Mouse (Mus musculus): ENCODE data around the gene Dnajc17. TPM values are rescaled to one million over a fixed set of nuclear protein-coding genes. Genes with fewer than 3 reads are reported as not detected.

Dnajc17 gene
- polyA plus RNA-seq (2014; fragmentation: Illumina TruSeq; extraction: RNeasy Lipid Tissue Mini Kit (QIAGEN cat#74804); ENCODE audit: low read depth, low replicate concordance), result 0.79 TPM

GRCm38 (mm10) chr2:119208344-119209175 is at the start of gene Dnajc17, which contains the start of gene Zfyve19:
TSS of gene Dnajc17 (minus strand) at chr2:119208795.
TSS of gene Zfyve19 (plus strand) at chr2:119208617.

GRCm38 (mm10) chr2:119237210-119237870 is 28.7 kb upstream of the Dnajc17 start, which contains the start of gene Spint1:
TSS of gene Spint1 (plus strand) at chr2:119237362.

GRCm38 (mm10) chr2:119229775-119230704 is 21.4 kb upstream of the Dnajc17 start, which contains the start of gene Ppp1r14d:
TSS of gene Ppp1r14d (minus strand) at chr2:119229906.

GRCm38 (mm10) chr2:119173991-119174651 is 34.5 kb downstream of the Dnajc17 start, which contains the start of gene Gm14137:
TSS of gene Gm14137 (plus strand) at chr2:119174509.

DNA sequence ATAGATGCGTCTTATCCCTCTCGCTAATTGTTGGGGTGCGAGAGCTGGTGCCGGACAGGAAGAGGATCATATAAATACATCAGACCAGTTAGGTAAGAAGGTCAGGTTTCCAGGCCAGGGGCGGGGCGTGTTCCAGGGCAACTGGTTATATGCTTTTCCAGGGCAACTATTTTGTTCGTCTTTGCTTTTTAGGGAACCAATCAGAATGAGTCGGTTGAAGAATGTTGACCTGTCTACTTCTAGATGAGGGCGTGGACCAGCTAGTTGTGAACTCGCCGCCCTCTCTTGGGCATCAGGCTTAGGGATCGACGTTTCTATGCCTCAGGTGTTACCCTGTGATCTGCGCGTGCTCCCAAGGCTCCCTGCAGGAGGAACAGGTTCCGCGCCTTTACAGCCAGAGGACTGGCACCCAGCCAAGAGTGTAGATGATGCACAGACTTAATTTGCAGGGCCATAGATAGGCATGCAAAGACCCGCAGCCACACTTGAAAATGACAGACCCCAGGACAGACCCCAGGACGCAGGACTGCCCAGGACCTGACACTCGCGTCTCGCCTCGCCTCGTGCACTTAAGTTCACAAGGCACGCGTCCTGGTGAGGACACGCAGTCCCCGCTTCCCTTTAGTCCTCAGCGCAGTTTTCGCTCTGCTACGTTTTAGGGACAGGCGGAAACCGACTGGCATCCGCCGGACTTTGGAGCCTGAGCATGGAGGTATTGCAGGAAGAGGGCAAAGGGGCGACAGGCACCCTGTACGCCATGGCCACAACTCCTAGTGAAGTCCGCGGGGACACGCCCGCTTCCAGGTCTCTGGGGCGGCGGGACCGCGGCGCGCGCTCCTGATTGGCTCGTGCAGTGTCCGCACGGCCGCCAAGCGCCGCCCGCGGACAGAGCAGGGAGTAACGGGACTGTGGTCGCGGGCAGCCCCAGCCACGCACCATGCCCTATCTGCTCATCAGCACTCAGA is 41.4 kb downstream of the Dnajc17 start, which contains the start of gene Gchfr:
TSS of gene Gchfr (plus strand) at position 873 of the 965 bp plus-strand sequence.

GRCm38 (mm10) chr2:119156681-119157572 is 51.7 kb downstream of the Dnajc17 start, which contains the start of gene Rmdn3:
TSS of gene Rmdn3 (minus strand) at chr2:119157034.

Other genes starting within 250 kb of the Dnajc17 start
- 36.6 TPM for gene Ccdc32, start 179.4 kb downstream of the Dnajc17 start, polyA plus RNA-seq (2014; fragmentation: Illumina TruSeq; extraction: RNeasy Lipid Tissue Mini Kit (QIAGEN cat#74804); ENCODE audit: low read depth, low replicate concordance)
- 4.1 TPM for gene Rpusd2, start 174.0 kb downstream of the Dnajc17 start, polyA plus RNA-seq (2014; fragmentation: Illumina TruSeq; extraction: RNeasy Lipid Tissue Mini Kit (QIAGEN cat#74804); ENCODE audit: low read depth, low replicate concordance)
- 9.7 TPM for gene Knl1, start 161.7 kb downstream of the Dnajc17 start, polyA plus RNA-seq (2014; fragmentation: Illumina TruSeq; extraction: RNeasy Lipid Tissue Mini Kit (QIAGEN cat#74804); ENCODE audit: low read depth, low replicate concordance)
- 8.2 TPM for gene Rad51, start 96.0 kb downstream of the Dnajc17 start, polyA plus RNA-seq (2014; fragmentation: Illumina TruSeq; extraction: RNeasy Lipid Tissue Mini Kit (QIAGEN cat#74804); ENCODE audit: low read depth, low replicate concordance)
- 47.9 TPM for gene Rmdn3, start 51.8 kb downstream of the Dnajc17 start, polyA plus RNA-seq (2014; fragmentation: Illumina TruSeq; extraction: RNeasy Lipid Tissue Mini Kit (QIAGEN cat#74804); ENCODE audit: low read depth, low replicate concordance)
- not detected for gene Gchfr, start 41.0 kb downstream of the Dnajc17 start, polyA plus RNA-seq (2014; fragmentation: Illumina TruSeq; extraction: RNeasy Lipid Tissue Mini Kit (QIAGEN cat#74804); ENCODE audit: low read depth, low replicate concordance)
- 1.6 TPM for gene Gm14137, start 34.3 kb downstream of the Dnajc17 start, polyA plus RNA-seq (2014; fragmentation: Illumina TruSeq; extraction: RNeasy Lipid Tissue Mini Kit (QIAGEN cat#74804); ENCODE audit: low read depth, low replicate concordance)
- gene Zfyve19, start 178 bp downstream of the Dnajc17 start, polyA plus RNA-seq (2014; fragmentation: Illumina TruSeq; extraction: RNeasy Lipid Tissue Mini Kit (QIAGEN cat#74804); ENCODE audit: low read depth, low replicate concordance), result 5.5 TPM
- 62.5 TPM for gene Ppp1r14d, start 21.1 kb upstream of the Dnajc17 start, polyA plus RNA-seq (2014; fragmentation: Illumina TruSeq; extraction: RNeasy Lipid Tissue Mini Kit (QIAGEN cat#74804); ENCODE audit: low read depth, low replicate concordance)
- gene Spint1, start 28.6 kb upstream of the Dnajc17 start, polyA plus RNA-seq (2014; fragmentation: Illumina TruSeq; extraction: RNeasy Lipid Tissue Mini Kit (QIAGEN cat#74804); ENCODE audit: low read depth, low replicate concordance), result 50.8 TPM
- gene Rhov, start 62.5 kb upstream of the Dnajc17 start, polyA plus RNA-seq (2014; fragmentation: Illumina TruSeq; extraction: RNeasy Lipid Tissue Mini Kit (QIAGEN cat#74804); ENCODE audit: low read depth, low replicate concordance), result not detected
- gene Vps18, start 79.9 kb upstream of the Dnajc17 start, polyA plus RNA-seq (2014; fragmentation: Illumina TruSeq; extraction: RNeasy Lipid Tissue Mini Kit (QIAGEN cat#74804); ENCODE audit: low read depth, low replicate concordance), result 0.22 TPM
- 0.76 TPM for gene Dll4, start 117.0 kb upstream of the Dnajc17 start, polyA plus RNA-seq (2014; fragmentation: Illumina TruSeq; extraction: RNeasy Lipid Tissue Mini Kit (QIAGEN cat#74804); ENCODE audit: low read depth, low replicate concordance)
- gene Chac1, start 142.4 kb upstream of the Dnajc17 start, polyA plus RNA-seq (2014; fragmentation: Illumina TruSeq; extraction: RNeasy Lipid Tissue Mini Kit (QIAGEN cat#74804); ENCODE audit: low read depth, low replicate concordance), result 0.54 TPM

All from sigmoid colon, adult 10 weeks (tissue).